Mouse (Mus musculus) common myeloid progenitor, adult 5-6 weeks (primary cell): ENCODE measurements around the gene Agt. TPM values are rescaled to one million over a fixed set of nuclear protein-coding genes. Genes with fewer than 3 reads are reported as not detected.

ENCODE experiments used
- ATAC-seq: replicated peaks from 2 replicates; pipeline ENCODE4 v1.8.0; 2016; ENCODE audit warnings: low read depth, mild to moderate bottlenecking, moderate TSS enrichment, inconsistent platforms; ENCODE audit not compliant: poor library complexity, severe bottlenecking
- total RNA-seq: library from RNA; stranded (forward); fragments of 200-1000, 187-1606 nt; gene quantifications from 2 replicates; pipeline ENCODE4 v1.2.3, GENCODE M21; 2017

Agt gene
- total RNA-seq, 1 experiment from 2014 or later: 0.27 TPM

- no peak for ATAC-seq
These were observed 60.4 kb downstream of the Agt start for GRCm38 (mm10) chr8:124509156-124509555.

- ATAC-seq: no peak
These were observed 61.2 kb downstream of the Agt start for GRCm38 (mm10) chr8:124508321-124508695.

GRCm38 (mm10) chr8:124507572-124508320, 61.8 kb downstream of the Agt start:
- ATAC-seq: no peak

Other genes starting within 250 kb of the Agt start
- gene Pgbd5, start 130.0 kb downstream of the Agt start, total RNA-seq: not detected in 2 replicates
- 14.6 and 24.1 TPM in 2 replicates for gene Cog2, start 48.9 kb downstream of the Agt start, total RNA-seq
- not detected in 2 replicates for gene Capn9, start 6.4 kb upstream of the Agt start, total RNA-seq
- gene 2310022B05Rik, start 93.7 kb upstream of the Agt start, total RNA-seq: 3.3 and 5.4 TPM in 2 replicates
- gene Ttc13, start 152.3 kb upstream of the Agt start, total RNA-seq: 43.7 and 50.6 TPM in 2 replicates
- gene Arv1, start 152.4 kb upstream of the Agt start, total RNA-seq: 3.3 and 5.5 TPM in 2 replicates
- gene Fam89a, start 182.1 kb upstream of the Agt start, total RNA-seq: not detected in 2 replicates
- not detected in 2 replicates for gene Trim67, start 223.4 kb upstream of the Agt start, total RNA-seq